Mouse (Mus musculus): ENCODE measurements around the gene C1qtnf3. TPM values are rescaled to one million over a fixed set of nuclear protein-coding genes. Genes with fewer than 3 reads are reported as not detected.

The C1qtnf3 gene
- polyA plus RNA-seq, 1 experiment: 22.3 TPM

- WGBS: 55% methylated on average over 7 of the region's 7 CpGs
- Histone ChIP-seq H3K27me3 (replicated peaks; ENCODE audit: control insufficient read depth, insufficient read depth, low read length) (no peaks in the 10 kb centered on the region), H3K36me3 (ENCODE audit: control insufficient read depth, insufficient read depth, low read length) (no peaks in the 10 kb centered on the region), H3K27ac (ENCODE audit: insufficient read depth, low read depth, low read length) (no peak within 1 kb of the TSS), H3K4me1 (ENCODE audit: control insufficient read depth, insufficient read depth, low read length) (no peaks in the 10 kb centered on the region), H3K4me3 (ENCODE audit: insufficient read depth, low read depth, low read length) (peak within 1 kb of the TSS; percentile 37)
- TF ChIP-seq POLR2A (IDR thresholded peaks at IDR 0.05; ENCODE audit: low read depth, low read length) (no peak), CTCF (conservative IDR thresholded peaks at IDR 0.05; ENCODE audit: insufficient read depth, insufficient read length, low read depth, low read length) (no peak)
- no peak for DNase-seq
Observed at GRCm38 (mm10) chr15:11000421-11000820, 48.3 kb downstream of the C1qtnf3 start, which contains the start of gene Slc45a2. Gene Slc45a2 (plus strand): TSS chr15:11000721.

- Histone ChIP-seq H3K27me3 (replicated peaks; ENCODE audit: control insufficient read depth, insufficient read depth, low read length) (no peaks in the 10 kb centered on the region), H3K4me1 (ENCODE audit: control insufficient read depth, insufficient read depth, low read length) (no peaks in the 10 kb centered on the region), H3K4me3 (ENCODE audit: insufficient read depth, low read depth, low read length) (no peak overlapping the region), H3K27ac (ENCODE audit: insufficient read depth, low read depth, low read length) (no peak overlapping the region), H3K36me3 (ENCODE audit: control insufficient read depth, insufficient read depth, low read length) (no peaks in the 10 kb centered on the region)
- no peak for DNase-seq
- no peak for TF ChIP-seq CTCF (conservative IDR thresholded peaks at IDR 0.05; ENCODE audit: insufficient read depth, insufficient read length, low read depth, low read length)
- WGBS: 73% methylated on average over 4 of the region's 4 CpGs
Observed at GRCm38 (mm10) chr15:11003791-11004190, 51.7 kb downstream of the C1qtnf3 start.

- WGBS: 73% methylated on average over 6 of the region's 6 CpGs
- H3K27ac ChIP-seq (ENCODE audit: insufficient read depth, low read depth, low read length): no peak overlapping the region
- H3K36me3 ChIP-seq (ENCODE audit: control insufficient read depth, insufficient read depth, low read length): no peaks in the 10 kb centered on the region
- no peaks in the 10 kb centered on the region for H3K4me1 ChIP-seq (ENCODE audit: control insufficient read depth, insufficient read depth, low read length)
- H3K27me3 ChIP-seq (replicated peaks; ENCODE audit: control insufficient read depth, insufficient read depth, low read length): no peaks in the 10 kb centered on the region
- DNase-seq: no peak
- TF ChIP-seq POLR2A (IDR thresholded peaks at IDR 0.05; ENCODE audit: low read depth, low read length) (no peak), CTCF (conservative IDR thresholded peaks at IDR 0.05; ENCODE audit: insufficient read depth, insufficient read length, low read depth, low read length) (no peak)
- no peak overlapping the region for H3K4me3 ChIP-seq (ENCODE audit: insufficient read depth, low read depth, low read length)
Observed at GRCm38 (mm10) chr15:11004646-11005045, 52.5 kb downstream of the C1qtnf3 start.

- Histone ChIP-seq H3K36me3 (ENCODE audit: control insufficient read depth, insufficient read depth, low read length) (no peaks in the 10 kb centered on the region), H3K4me3 (ENCODE audit: insufficient read depth, low read depth, low read length) (no peak overlapping the region), H3K4me1 (ENCODE audit: control insufficient read depth, insufficient read depth, low read length) (no peaks in the 10 kb centered on the region), H3K27me3 (replicated peaks; ENCODE audit: control insufficient read depth, insufficient read depth, low read length) (no peaks in the 10 kb centered on the region), H3K27ac (ENCODE audit: insufficient read depth, low read depth, low read length) (no peak overlapping the region)
- no peak for TF ChIP-seq POLR2A (IDR thresholded peaks at IDR 0.05; ENCODE audit: low read depth, low read length)
- TF ChIP-seq CTCF (conservative IDR thresholded peaks at IDR 0.05; ENCODE audit: insufficient read depth, insufficient read length, low read depth, low read length): peak; percentile 74
- DNase-seq: peak; percentile 66
- WGBS: 12% methylated on average over 5 of the region's 5 CpGs
Observed at GRCm38 (mm10) chr15:11008756-11009155, 56.6 kb downstream of the C1qtnf3 start.

- H3K4me1 ChIP-seq (ENCODE audit: control insufficient read depth, insufficient read depth, low read length): no peaks in the 10 kb centered on the region
- no peak for DNase-seq
- no peak overlapping the region for H3K4me3 ChIP-seq (ENCODE audit: insufficient read depth, low read depth, low read length)
- no peaks in the 10 kb centered on the region for H3K27me3 ChIP-seq (replicated peaks; ENCODE audit: control insufficient read depth, insufficient read depth, low read length)
- H3K27ac ChIP-seq (ENCODE audit: insufficient read depth, low read depth, low read length): no peak overlapping the region
- 92% methylated on average over 11 of the region's 11 CpGs for WGBS
- no peaks in the 10 kb centered on the region for H3K36me3 ChIP-seq (ENCODE audit: control insufficient read depth, insufficient read depth, low read length)
- TF ChIP-seq POLR2A (IDR thresholded peaks at IDR 0.05; ENCODE audit: low read depth, low read length) (no peak), CTCF (conservative IDR thresholded peaks at IDR 0.05; ENCODE audit: insufficient read depth, insufficient read length, low read depth, low read length) (no peak)
Observed at GRCm38 (mm10) chr15:11010976-11011548, 58.9 kb downstream of the C1qtnf3 start.

GRCm38 (mm10) chr15:11014931-11015330 lies 62.8 kb downstream of the C1qtnf3 start:
- TF ChIP-seq POLR2A (IDR thresholded peaks at IDR 0.05; ENCODE audit: low read depth, low read length) (no peak), CTCF (conservative IDR thresholded peaks at IDR 0.05; ENCODE audit: insufficient read depth, insufficient read length, low read depth, low read length) (no peak)
- WGBS: 33% methylated on average over 2 of the region's 2 CpGs
- DNase-seq: no peak

GRCm38 (mm10) chr15:11026801-11027561 lies 74.8 kb downstream of the C1qtnf3 start:
- Histone ChIP-seq H3K27ac (ENCODE audit: insufficient read depth, low read depth, low read length) (peak overlapping the region; percentile 93), H3K36me3 (ENCODE audit: control insufficient read depth, insufficient read depth, low read length) (no peaks in the 10 kb centered on the region), H3K27me3 (replicated peaks; ENCODE audit: control insufficient read depth, insufficient read depth, low read length) (no peaks in the 10 kb centered on the region), H3K4me3 (ENCODE audit: insufficient read depth, low read depth, low read length) (no peak overlapping the region), H3K4me1 (ENCODE audit: control insufficient read depth, insufficient read depth, low read length) (peaks cover 11% of the 10 kb centered on the region)
- TF ChIP-seq CTCF (conservative IDR thresholded peaks at IDR 0.05; ENCODE audit: insufficient read depth, insufficient read length, low read depth, low read length) (no peak), POLR2A (IDR thresholded peaks at IDR 0.05; ENCODE audit: low read depth, low read length) (no peak)
- peak; percentile 83 for DNase-seq
- WGBS: 29% methylated on average over 4 of the region's 4 CpGs

More at GRCm38 (mm10) chr15:11014931-11015330, 62.8 kb downstream of the C1qtnf3 start:
- Histone ChIP-seq H3K36me3 (ENCODE audit: control insufficient read depth, insufficient read depth, low read length) (no peaks in the 10 kb centered on the region), H3K27me3 (replicated peaks; ENCODE audit: control insufficient read depth, insufficient read depth, low read length) (no peaks in the 10 kb centered on the region), H3K27ac (ENCODE audit: insufficient read depth, low read depth, low read length) (no peak overlapping the region), H3K4me3 (ENCODE audit: insufficient read depth, low read depth, low read length) (no peak overlapping the region), H3K4me1 (ENCODE audit: control insufficient read depth, insufficient read depth, low read length) (no peaks in the 10 kb centered on the region)

Other genes starting within 250 kb of the C1qtnf3 start
- 7.2 and 8.9 TPM in 2 replicates for gene Rai14, start 237.7 kb upstream of the C1qtnf3 start, polyA plus RNA-seq (2012; rRNA removed)
- 66.9 and 71.9 TPM in 2 replicates for gene Amacr, start 29.4 kb downstream of the C1qtnf3 start, polyA plus RNA-seq (2012; rRNA removed)
- gene Slc45a2, start 48.4 kb downstream of the C1qtnf3 start, polyA plus RNA-seq (2012; rRNA removed): 0.14 and 0.16 TPM in 2 replicates
- not detected in 2 replicates for gene Rxfp3, start 85.7 kb downstream of the C1qtnf3 start, polyA plus RNA-seq (2012; rRNA removed)
- gene Adamts12, start 112.5 kb downstream of the C1qtnf3 start, polyA plus RNA-seq (2012; rRNA removed): 0.80 TPM in 2 replicates

Data from kidney, adult 2 months (tissue).